Mouse (Mus musculus) megakaryocyte progenitor cell, adult 5-6 weeks (primary cell): ENCODE data around the gene Sec31a. TPM values are rescaled to one million over a fixed set of nuclear protein-coding genes. Genes with fewer than 3 reads are reported as not detected.

ENCODE experiments used
- ATAC-seq: replicated peaks from 2 replicates; pipeline ENCODE4 v1.8.0; 2016; ENCODE audit warnings: mild to moderate bottlenecking, moderate TSS enrichment, inconsistent platforms; ENCODE audit not compliant: poor library complexity
- total RNA-seq, 2 experiments: library from RNA; stranded (forward) in 1 of 2; stranded (reverse) in 1 of 2; fragments of 157-497, 149-512 nt in 1 of 2; fragments of 200-1000 nt in 1 of 2; gene quantifications; 2 replicates each; pipeline versions ENCODE4 v1.2.3 to v1.2.4; 2015 to 2017

Gene Sec31a
- total RNA-seq, 2 experiments from 2014 or later = 137 to 158 TPM

DNA sequence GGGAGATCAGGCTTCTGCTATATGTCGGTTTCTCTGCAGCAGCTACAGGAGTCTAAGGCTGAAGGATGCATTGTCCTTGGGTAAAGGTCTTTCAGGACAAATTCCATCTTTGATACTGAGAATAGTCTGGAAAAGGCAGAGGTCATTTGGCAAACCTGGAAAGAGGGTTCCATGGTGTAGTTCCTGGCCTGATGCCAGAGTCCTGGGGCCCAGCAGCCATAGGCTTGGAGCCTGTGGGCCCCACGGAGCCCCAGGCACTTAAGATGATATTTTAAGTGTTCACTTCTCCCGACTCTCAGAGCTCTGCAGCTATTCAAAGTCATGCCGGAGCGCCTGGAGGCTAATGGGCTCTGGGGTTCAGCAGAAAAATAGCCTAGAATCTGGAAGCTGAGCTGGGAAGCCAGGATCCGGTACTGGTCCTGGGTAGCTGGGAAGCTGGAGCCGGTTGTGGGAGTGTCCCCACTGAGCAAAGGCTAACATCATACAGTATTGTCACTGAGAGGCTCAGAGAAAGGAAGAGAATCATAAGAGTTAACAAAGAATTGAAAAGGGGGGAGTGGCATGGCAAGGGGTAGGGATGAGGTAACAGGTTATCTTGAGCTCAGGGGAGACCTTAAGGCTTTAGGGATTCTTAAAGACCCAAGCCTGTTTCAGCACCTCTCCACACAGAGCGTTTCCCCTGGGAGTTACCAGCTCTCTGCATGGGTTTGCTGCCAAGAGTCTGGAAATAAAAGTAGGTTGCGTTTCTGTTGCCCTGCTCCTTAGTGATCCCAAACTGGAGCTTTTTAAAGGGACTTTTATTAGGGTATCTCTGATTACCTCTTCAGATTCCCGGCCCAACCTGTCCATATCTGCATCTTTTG lies 62.8 kb downstream of the Sec31a start:
- ATAC-seq = no peak

DNA sequence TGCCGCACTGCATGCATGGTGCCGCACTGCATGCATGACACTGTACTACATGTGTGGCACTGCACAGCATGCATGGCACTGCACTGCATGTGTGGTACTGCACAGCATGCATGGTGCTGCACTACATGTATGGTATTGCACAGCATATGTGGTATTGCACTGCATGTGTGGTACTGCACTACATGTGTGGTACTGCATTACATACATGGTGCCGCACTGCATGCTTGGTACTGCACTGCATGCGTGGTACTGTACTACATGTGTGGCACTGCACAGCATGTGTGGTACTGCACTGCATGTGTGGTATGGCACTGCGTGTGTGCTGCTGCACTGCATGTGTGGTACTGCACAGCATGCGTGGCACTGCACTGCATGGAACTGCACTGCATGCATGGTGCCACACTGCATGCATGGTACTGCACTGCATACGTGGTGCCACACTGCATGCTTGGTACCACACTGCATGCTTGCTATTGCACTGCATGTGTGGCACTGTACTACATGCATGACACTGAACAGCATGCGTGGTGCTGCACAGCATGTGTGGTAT lies 65.1 kb downstream of the Sec31a start:
- ATAC-seq = no peak

DNA sequence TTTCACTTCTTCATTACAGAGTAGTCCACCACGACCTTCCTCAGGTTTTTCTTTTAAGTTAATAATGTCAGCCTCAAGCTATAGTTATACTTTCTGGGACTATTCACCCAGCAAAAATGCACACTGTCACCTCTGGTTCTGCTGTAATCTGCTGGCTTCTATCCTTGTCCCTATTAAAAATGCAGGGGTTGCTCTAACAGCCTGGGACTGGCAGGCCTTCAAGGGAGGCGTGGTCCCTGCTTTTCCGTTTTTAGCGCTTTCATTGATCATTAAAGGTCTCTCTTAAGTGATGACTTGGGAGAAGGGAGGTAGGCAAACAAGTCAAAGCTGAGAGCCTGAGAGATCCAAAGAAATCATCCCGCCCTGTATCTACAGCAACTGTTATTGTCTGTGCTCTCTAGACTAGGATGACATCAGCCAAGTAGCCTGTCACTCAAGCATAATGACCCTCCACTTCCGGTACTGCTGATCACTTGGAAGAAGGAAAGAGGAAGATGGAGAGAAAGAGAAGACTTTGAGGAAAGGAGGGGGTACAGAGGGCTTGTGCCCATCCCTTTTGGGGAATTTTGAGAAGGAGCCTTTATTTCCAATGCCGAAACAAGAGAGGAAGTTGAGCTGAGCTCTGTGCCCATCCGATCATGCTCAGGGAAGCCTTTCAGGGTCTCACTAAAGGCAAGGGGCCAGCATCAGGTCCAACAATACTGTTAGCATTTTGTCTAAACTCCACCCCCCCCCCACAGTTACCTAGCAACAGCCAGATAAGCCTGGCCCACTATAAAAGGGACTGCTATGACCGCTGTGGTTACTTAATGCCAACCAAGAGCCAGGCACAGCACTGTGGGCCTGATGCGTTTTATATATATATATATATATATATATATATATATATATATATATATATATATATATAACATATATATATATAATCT lies 66.5 kb downstream of the Sec31a start:
- ATAC-seq = peak; percentile 35; the same call in 1 of the 2 replicates

DNA sequence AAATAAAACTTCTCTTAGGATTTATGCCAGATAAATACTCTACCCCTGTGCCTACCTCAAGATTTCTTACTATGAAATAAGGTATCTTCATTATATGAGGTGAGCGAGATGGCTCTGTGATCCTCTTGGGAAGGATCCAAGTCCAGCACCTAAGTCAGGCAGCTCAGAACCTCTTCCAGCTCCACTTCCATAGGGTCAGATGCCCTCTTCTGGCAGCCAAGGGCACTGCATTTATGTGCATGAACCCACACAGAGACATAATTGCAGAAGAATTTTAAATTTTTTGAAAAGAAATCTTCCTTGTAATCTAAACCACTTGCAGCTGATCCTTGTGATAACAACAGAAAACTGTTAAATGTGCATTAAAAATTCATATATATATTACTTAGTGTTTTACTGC lies 70.9 kb downstream of the Sec31a start:
- peak; percentile 61; the same call in 1 of the 2 replicates for ATAC-seq

DNA sequence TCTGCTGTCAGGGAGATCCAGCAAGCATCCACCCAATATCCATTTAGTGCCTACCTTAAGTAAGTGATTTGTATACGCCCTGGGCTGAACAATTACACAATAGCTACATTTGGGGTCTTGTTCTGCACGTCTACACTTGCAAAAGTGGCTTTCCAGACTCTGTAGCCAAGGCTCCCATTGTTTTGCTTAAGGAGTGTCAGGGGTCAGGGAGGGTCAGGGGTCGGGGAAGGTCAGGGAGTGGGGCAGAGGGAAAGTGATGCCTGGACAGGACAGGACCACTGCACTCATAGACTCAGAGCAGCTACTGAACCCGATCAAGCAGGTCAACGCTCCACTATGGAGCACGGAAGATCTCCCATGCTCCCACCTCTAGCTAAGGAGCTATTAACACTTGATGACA lies 72.9 kb downstream of the Sec31a start:
- no peak for ATAC-seq

DNA sequence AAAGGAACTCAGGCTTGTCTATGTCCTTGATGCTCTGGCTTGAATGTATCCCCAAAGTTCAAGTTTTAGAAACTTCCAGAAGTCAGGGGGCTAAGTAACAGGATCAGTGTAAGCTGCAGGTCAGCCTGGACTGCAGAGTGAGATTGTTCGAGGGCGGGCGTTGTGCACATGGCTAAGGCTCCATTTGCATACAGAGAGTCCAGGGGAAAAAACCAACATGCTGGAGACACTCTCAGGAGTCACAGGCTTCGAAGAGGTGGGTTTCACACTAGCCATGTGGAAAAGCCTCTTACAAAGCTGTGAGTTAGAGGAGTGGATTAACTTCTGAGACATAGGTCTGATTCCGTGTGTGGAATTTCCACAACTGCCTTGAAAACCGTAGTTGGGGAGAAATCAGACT lies 73.6 kb downstream of the Sec31a start:
- ATAC-seq = no peak

DNA sequence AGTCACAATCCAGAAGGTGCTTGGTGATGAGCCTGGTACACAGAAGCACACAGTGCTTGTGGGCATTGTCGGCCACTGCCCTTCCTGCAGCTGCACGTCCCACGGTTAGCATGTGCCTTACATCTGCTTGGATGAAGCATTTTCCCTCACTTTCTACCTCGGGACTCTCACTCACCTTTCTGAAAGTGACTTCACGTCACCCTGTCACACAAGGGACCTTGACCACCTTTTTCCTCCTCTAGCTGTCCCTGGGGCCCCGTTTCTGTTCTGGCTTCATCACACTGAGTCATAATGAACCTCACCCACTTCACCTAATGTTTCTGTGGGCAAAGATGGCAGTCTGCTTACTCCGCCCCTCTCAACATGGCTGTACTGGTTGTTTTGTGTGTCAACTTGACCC lies 75.0 kb downstream of the Sec31a start:
- ATAC-seq = no peak

DNA sequence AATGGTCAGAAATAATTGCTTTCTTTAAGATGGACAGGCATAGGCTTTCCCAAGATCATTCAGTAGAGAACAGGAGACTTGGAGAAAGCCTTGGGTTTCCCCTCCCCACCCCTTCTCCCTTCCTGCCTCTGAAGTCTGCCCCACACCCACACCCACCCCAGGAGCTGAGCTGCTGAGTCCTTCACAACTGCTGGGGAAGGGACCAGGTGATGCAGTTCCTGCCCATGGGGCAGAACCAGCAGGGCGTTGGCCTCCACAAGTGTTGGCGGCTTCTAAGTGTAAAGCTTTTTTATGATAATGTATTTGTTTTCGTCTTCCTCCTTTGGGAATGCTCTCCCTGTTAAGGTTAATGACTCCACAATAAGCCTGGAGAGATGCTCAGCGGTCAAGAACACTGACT lies 78.2 kb downstream of the Sec31a start:
- no peak for ATAC-seq

DNA sequence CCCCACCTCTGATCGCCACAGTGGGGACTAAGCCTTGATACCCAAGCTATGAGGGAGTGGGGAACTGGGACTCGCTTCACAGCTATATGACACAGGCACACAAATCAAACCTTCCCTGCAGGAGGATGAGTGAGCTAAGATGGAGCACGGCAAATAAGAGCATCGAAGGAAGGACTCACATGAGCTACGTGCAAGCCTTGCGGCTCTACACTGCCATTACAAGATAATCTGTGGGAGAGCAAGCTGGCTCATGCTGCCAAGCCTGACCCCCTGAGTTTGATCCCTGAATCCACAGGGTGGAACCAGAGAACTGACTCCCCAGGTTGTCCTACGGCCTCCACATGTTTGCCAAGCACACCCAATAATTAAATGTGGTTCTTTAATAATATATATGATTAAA lies 79.2 kb downstream of the Sec31a start:
- no peak for ATAC-seq

DNA sequence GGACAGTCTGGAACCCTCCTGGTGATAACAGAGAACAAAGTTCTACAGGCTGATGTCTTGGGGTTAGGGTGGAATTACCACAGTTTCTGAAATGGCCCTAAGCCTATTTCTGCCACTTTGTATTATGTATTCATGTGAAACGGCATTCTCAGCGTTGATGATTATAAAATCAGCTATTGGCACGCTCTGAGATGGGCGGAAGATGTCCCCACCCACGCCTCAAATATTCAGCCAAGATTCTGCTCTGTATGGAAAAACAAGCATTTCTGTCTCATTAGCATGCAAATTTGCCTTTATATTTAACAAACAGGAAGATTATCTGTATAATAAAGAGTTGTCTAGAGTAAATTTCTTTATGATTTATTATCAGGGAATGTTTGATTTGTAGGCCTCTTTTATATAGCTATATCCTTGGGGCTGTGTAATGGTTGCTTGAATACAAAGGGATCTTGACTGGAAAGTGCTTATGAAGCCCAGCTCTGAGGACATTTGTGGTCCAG lies 80.4 kb downstream of the Sec31a start:
- no peak for ATAC-seq

DNA sequence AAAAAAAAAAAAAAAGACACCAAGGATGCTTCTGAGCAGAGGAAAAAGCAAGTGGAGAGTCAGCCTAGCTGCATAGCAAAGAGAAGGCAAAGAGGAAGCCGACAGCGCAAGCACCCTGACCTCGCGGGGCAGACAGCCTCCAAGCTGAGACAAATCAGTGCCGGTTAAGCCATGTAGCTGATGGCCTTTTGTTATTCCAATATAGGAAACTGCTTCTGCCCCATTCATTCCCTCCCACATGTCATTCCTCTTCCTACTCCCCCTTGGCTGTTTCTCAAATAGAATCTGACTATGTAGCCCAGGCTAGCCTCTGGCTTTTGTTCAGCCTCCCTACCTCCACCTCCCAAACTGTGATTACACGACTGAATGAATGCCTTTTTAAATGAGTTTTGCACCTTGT lies 81.3 kb downstream of the Sec31a start:
- ATAC-seq = no peak

DNA sequence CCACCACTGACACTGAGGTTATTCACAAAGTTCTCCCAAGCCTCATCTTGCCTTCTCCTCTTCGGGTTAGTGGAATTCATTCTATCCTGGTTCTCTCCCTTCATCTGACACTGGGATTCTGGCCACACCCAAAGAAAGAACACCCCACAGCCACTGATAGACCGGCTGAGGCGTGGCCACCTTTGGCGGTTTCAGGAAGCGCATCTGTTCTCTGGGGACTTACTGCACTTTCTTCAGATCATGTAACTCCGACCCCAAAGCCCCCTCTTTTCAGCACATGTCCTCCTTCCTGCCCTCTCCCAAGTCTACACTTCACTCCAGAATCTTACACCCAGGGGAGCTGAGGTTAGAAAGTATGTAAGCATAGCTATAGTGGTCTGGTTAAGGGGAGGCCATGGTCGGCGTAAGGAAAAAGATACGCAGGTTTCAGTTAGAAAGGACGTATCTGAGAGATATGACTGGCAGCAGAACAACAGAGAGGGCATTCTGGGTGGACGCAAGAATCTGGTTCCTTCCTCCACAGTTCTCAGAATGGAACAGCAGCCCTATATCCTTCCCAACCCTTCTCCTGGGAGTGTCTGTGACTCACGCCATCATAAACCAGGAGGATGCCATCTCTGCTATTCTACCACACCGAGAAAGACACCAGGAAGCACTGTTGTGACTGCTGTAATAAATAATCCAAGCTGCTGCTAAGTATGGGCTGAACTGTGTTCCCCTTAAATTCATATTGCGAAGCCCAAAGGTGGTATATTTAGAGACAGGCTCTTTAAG lies 82.2 kb downstream of the Sec31a start:
- no peak for ATAC-seq

DNA sequence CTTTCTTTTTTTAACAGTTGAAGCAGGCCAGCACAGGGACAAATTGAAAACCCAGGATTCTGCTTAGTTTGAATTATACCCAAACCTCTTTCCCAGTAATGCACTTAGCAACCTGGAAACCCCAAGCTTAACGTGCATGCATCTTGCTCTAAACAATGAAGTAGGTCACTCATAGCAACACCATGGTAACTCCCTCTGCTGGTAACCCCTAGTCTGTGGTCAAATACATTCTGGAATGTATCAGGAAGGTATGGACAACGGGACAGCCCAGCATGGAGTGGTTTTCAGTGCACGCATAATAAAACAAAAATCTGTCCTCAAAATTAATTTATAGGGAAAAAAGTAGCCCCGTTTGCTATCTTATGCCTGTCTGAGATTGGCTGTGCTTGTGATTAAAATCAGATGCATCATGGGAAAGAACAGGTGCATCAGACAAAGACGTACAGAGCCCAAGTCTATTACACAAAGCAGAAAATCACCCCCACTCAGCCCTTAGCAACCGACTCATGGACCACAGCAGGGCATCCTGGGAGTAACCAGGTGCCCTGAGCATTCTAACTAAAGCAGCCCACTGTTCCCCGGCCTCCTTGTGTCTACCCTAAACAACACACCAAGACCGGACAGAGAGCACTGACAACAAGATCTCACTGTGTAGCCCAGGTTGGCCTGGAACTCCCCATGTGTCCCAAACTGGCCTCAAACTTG lies 83.6 kb downstream of the Sec31a start:
- ATAC-seq = no peak

DNA sequence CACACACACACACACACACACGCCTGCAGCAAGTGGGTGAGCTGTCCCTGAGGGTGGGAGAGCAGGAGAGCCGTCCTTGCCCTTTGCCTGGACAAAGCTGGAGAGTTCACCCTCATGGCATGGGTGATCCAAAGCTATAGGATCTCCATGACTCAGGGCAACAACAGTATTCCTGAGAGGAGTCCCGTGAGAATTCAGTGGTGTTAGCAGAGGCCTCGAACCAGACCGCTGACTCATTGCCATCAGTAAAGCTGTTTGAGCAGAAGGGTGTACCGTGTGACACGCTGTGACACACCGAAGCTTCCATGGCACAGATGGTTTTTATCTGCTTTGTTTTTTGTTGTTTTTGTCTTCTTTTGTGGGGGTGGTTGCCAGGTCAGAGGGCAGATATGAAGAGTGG lies 84.4 kb downstream of the Sec31a start:
- no peak for ATAC-seq

DNA sequence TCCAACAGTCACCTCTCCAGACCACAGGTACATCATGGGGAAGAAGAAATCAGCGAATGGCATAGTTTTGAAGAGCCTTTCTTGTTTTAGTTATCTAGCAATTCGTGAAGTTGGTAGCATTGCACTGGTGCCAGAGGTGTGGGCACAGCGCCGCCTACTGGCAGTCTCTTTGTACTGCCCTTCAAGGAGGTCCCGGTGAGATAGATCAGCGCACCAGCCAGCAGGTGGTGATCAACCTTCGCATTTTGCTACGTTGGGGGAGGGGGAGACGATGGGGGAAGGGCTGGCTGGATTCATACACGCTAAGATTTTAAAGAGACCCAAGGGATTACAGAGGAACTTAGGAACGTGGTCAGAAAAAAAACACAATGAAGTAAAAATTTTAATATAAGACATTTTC lies 94.0 kb downstream of the Sec31a start:
- ATAC-seq = peak; percentile 99

DNA sequence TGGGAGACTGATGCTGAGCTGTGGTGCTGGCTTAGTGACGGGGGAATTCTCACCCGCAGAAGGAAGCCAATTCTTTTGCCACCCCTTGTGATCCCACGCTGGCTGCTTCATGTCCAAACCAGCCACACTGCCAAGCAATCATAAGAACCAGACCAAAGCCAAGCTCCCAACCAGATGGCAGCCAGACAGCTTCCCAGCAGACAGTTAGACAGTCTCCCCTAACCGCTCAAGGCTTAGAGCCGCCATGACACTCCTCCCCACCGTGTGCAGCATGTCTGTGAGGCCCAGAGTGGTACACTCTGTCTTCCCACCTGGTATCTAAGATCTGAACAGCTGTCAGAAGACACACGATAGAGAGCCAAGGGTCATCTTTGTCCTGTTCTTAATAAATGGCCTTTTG lies 98.2 kb downstream of the Sec31a start:
- no peak for ATAC-seq

DNA sequence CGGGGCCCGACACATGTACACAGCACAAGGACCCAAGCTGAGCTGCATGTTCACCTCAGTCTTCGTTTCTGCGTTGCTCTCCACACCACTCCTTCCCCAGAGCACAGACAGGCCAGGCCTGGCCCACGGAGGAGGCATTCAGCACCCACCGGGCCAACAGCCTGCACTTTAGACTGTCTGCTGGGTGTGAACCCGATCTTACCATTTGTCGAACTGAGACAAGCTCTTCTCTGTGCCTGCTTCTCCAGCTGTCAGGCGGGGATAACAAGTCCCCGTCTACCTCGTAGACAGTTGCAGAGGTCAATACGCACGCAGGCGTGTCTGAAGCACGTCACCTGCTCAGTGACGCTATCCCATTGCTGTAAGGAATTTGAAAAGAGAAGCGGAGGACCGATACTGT lies 99.0 kb downstream of the Sec31a start:
- no peak for ATAC-seq

DNA sequence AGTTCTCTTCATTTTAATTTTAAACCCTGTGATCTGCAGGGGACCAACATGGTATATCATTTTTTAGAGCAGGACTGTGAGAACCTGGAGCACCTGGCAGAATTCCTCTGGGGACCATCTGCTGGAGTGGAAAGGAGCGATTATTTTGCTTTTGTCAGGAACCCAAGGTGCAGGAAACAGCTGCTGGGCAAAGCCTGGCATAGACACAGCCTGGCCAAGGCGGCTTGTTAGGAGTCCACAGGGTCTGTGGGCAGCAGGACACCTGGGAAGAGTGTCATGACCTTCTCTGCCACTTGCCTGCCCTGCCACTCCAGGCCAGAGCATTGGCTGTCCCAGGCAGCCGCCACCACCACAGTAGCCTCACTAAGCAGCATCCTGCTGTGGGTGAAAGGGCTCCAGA lies 100.4 kb downstream of the Sec31a start:
- no peak for ATAC-seq

DNA sequence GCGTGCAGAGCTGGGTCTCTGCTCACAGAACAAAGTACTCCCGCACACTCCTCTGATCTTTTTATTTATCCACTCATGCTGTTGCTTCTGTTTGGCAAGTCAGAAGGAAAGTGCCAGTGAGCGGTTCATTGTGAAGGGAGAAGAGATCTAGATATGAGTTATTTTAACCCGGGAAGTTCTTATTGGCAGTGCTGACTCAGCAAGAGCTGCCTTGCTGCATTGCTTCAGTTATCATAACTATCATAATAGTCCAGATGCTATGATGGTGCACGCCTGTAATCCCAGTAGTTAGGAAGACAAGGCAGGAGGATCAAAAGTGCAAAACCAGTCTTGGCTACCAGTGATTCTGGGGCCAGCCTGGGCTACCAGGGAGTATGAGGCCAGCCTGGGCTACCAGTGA lies 103.6 kb downstream of the Sec31a start:
- no peak for ATAC-seq
